Mouse (Mus musculus) kidney, postnatal 25 days (tissue): ENCODE measurements around the gene Prkce.
A peak's percentile ranks its signal among the peaks of the same experiment; 100 is the strongest.

ENCODE experiments used
- DNase-seq, 2 experiments: peaks; one replicate each; pipeline ENCODE4 v3.0.0; 2021; ENCODE audit warnings: mixed read lengths in 2 of 2

The Prkce gene

DNA sequence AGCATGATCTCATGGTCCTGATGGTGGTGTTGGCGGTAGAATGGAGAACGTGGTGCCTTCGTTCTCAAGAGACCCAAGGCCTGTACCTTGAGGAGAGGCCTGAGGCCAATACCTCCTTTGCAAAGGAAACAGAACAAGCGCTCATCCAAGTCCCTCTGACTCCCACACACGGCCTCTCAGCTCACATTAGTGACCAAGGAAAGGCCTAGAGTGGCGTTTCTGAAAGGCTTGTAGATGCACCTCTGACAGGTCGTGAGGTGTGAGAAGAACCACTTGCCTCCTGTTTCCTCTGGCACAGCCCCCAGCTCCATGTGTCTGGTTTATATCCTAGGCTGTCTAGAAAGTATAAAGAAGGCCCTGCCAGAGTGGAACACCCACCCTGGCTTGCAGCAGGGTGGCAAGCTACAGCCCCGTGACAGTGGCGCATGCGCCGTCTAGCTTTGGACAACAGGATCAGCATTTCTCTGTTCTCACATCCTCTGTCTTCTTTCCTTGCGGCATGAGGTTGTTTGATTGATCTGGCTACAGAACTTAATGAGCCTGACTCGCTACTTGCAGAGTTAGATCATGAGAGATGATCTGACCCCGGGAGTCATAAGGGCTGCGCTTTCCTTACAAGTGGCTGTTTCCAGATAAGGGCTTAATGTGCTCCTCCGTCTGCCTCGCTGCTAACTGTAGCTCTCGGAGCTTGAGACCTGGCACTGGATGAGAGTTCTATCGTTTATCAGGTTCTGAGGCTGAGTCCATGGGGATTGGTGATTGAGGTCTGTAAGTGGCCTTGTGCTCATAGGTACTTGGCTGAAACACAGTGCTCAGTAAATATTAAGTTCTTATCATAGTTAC, 136.0 kb downstream of the Prkce start:
- DNase-seq = no peak

DNA sequence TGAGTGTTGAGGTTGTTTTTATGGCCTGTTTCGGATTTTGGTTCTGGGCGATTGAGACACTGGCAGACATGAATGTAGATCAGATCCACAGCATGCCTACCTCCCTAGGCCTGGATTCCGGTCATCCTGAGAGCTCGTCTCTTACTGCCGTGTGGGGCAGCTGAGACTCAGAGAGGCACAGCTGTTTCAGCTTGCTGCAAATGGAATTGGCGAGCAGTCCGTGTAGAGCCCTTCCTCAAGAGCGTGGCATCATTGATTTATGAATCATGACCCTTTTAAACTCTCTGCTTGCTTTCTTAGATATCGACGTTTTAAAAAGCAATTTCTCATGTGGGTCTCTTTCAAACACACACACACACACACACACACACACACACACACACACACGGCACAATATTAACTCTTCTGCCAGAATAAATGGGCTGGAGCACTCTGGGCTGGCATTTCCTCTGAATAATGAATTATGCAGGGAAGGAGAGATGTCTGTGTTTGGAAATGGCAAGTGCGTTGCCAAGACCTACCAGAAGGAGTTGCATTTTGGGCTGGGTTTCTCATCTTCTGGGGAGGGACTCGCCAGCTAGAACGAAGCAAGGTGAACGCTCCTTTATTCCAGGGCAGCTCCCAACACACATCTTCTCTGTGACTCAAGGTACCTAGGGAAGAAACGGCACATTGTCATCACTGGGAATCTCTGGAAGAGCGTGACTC, 137.5 kb downstream of the Prkce start:
- no peak for DNase-seq

DNA sequence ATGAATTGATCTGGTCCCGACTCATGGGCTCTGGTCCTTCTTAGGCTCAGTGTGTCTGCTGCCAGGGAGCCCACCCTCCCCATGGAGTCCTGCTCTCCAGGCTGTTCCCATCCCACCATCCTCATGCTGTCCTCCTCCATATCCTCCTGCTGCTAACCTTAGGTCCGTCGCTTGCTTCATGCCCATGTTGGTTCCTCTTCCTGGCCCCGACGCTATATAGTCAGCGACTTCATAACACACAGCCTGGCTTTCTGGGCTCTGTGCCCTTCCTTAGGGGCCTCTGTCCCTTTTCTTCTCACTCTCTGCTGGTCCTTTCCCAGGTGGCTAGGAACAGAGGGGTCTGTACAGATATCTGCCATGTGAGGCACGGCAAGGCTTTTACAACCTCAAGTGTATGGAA, 138.6 kb downstream of the Prkce start:
- no peak for DNase-seq

DNA sequence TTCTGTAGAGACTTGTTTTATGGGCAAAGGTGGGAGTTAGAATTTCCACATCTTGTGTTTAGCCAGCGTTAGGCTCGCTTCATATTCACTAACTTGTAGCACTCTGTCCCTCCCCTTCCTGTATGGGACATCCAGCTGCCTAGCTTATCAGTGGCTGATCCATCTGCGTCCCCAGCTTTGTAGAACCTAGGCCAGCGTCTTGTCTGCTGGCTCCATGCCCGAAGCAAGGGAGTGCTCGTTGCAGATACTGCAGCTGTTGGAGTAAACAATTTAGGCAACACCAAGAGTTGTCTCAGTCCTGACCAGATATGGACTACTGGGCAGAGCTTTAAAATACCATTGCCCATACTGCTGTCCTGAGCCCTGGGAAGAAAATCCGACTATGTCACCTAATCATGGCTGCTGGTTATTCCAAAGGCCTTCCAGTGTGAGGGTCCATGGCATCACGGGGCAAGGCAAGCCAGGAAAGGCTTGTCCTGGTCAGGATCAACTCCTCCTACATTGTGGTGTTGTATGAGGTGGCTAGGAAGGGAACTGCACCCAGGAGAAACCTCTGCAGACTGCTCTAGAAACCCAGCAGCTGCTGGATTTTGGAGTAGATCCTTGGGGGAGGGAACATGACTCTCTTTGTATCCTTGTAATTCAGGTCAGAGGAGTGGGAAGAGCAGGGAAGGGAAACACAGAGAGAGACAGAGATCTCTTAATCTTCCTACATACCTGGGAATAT, 146.0 kb downstream of the Prkce start:
- DNase-seq = peak; percentile 54 to 65

DNA sequence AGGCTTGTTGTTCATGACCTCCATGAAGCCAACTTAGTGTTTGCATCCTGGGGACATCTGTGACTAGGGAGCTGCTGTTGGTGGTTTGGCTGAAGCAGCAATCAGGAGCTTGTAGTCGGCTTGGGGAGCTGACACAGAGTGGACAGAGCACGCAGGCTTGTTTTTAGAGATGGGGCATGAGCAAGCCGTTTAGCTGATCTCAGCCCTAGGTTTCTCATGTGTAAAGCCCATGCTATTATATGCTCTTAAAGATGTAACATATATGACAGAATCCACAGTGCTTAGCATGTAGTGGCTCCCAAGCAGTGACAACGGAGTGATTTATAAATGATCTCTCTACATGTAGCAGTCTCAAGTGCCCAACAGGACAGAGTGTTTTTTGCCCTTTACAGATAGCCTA, 148.3 kb downstream of the Prkce start:
- DNase-seq = no peak

DNA sequence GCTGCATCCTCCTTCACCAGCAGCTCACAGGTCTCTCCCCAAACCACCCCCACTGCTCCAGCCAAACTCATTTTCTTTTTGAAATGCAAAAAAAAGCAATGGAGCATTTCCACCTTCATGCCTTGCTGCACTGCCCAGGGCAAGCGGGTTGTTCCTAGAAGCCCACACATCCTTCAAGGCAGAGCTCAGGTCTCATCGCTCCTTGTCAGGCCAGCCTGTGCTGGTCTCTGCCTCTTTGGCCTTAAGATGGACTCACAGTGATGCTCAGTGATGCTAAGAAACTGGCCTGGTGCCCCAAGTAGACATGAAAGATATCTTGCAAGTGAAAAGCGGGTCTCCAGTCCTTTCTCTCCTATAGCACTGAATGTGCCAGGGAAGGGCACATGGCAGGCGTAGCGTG, 149.2 kb downstream of the Prkce start:
- DNase-seq = no peak

DNA sequence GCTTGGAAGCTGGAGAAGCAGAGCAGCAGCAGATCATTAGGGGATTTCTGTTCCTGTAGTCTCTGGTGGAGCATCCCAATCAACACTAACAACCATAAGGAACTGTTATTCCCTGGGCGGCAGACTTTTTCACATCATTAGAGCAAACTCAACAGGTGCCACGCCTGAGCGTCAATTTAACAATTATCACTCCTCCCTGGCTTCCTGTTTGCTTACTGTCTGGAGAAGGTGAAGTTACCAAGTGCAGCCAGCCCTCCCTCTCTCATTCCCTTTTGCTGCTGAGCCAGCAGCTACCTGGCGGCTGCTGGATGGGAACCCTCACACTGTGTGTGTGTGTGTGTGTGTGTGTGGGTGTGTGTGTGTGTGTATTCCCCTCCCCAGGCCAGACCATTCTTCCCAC, 149.6 kb downstream of the Prkce start:
- no peak for DNase-seq

DNA sequence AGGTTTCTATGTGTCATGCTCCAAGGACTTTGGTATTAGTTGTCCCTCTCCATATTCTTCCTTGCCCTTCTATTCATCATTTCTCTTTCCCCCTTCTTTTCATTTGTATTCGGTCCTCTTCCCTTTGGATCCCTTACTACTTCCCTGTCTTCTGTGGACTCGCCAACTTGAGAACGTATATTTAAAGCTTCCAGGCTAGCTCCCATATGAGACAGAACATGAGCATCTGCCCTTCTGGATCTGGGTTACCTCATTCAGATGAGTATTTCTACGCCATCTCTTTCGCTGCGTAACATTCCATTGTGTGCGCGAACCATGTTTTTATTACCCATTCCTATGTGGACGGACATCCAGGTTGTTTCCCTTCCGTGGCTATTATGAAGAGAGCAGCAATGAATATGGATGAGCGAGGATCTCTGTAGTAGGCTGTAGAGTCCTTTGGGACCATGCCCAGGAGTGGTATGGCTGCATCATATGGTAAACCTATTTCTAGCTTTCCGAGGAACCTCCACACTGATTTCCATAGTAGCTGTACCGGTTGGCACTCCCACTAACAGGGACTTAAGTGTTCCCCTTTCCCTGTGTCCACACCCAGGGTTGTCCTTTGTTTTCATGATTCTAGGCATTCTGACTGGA, 152.5 kb downstream of the Prkce start:
- no peak for DNase-seq

DNA sequence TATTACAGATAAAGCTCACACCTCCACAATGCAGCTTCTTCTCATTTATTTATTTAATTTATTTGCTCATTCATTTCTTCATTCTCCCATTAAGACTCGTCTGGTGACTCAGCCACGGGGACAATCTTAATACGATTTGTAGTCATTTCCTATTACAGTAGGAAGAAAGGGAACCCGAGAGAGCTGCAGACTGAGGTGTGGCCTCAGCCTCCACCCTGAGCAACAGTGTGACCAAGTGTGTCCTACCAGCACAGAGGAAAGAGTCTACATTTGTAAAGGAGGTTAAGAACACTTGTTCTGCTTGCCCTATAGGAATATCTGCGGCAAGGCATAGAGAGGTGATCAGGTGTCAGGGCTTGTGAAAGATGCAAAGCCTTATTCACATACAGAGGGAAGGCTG, 155.3 kb downstream of the Prkce start:
- no peak for DNase-seq

DNA sequence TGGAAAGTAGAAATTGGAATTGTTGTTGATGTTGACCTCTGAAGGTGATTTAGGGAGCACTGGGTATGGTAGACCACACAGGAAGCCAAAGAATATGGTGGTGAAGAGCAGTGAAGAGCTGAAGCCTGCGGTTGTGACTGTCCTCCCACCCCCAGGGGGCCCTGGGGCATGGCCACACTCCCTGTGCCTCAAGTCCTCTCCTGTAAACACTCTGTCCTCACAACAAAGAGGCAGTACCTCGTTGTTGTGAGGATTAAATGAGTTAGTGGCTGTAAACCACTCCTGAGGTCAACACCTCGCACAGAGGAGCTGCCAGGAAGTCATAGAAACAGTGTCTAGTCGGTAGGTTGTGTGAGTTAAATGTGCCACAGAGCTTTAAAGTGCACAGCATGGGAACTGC, 155.7 kb downstream of the Prkce start:
- DNase-seq = no peak

DNA sequence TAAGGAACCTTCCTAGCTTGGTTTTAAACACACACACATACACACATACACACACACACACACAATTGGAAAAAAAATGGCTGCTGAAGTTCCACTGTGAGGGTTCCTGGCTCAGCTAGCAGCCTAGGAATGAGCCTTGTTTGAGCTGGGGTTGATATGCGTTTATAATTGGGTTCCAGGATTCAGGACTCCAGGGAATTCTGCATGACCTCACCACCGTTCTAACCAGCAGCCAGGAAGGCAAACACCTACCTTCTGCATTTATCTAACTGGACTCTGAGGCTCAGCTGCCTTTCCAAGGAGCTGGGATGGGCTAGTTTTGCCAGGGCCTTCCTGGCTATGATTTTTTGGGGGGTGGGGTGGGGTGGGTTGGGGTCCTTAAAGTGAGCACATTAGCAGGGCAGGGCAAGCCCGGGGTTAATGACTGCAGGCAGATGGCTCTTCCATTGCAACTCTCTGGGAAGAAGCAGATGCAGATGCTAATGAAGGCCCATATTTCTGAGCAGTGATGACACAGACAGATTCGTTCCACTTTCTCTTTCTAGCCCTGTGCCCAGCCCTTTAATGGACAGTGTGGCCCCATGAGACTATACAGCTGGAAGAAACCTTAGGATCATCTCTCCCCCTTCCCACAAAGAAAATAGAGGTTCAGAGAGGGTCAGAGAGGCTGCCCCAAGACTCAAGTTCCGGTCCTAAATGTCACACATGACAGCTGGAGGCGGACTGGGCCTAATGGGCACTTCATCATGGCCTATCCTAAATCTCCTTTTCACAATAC, 156.5 kb downstream of the Prkce start:
- DNase-seq = no peak

DNA sequence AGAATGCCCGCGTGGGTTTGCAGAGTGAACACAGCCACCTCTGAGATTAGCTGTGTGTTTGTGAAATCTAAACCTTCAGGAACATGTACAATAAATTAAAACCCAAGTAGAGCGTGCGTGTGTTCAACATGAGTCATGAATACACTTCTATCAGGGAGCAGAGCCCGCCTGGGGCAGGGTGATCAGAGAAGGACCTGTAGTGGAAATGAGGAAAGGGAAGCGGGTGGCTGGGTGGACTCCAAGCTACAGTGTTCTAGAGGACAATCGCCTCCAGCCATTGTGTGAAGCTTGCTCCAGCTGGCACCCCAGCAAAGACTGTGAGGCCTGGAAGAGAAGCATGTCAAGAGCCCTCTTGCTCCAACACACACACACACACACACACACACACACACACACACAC, 157.2 kb downstream of the Prkce start:
- DNase-seq = peak in 1 of 2 experiments; percentile 39

DNA sequence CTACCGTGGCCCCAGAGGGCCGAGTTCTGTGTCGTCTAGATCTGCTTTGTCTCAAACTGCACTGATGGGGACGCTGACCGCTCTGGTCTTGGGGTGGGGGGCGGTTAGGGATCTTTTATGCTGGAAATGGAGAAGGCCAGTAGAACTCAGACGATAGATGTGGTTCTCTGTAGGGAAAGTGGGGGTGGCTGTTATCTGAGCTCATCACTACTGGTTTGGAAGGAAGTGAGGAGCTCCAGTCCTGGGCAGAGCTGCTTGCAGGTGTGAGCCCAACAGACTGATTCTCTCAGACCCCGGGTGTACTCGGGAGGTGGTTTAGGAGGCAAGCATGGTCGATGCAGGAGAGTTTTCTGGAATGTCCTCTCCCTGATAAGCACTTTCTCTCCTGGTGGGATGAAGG, 157.7 kb downstream of the Prkce start:
- DNase-seq = no peak

DNA sequence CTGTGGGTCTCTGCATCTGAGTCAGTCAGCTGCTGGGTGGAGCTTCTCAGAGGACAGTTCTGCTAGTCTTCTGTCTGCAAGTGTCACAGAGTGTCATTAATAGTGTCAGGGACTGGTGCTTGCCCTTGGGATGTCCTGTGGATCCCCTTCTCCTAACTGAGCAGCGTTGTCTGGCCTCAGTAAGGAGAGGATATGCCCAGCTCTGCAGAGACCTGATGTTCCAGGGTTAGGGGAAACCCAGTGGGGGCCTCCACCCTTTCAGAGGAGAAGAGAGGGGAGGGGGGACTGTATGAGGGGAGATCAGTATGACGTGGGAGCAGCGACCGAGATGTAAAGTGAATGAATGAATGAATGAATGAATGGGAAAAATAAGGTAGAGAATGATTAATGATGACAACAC, 160.4 kb downstream of the Prkce start:
- DNase-seq = no peak

DNA sequence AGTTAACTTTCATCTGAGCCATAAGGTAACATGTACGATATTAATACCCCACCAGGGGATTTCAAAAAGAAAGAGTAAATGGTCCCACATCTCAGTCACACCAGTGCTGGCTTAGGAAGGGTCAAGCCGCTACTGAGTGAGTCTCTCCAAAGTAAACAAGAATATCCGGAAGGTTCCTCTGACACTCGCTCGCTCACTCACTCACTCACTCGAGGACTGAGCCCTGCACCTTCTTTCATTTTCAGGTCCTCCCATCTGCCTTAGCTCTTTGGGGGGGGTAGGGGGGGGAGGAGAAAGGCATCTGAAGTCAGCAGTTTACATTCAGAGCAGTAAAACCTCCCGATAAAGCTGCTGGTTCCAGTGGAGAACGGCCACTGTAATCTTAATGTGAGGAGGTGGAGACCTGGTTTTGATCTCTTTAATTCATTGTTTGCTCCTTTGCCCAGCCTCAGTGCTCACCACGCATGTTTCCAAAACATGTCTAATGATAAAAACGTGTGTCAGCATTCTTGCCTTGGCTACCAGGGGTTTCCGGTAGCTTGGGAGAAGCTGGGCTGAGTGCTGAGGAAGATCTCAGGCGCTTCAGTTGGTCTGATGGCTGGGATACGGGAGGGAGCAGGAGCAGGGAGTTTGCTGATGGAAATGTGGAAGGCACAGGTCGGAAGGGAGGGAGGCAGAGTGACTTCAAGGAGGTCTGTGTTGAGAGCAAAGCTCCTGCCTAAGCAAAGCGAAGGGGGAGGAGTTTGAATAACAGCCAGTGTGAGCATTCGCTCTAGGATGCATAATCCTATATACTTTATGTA, 161.9 kb downstream of the Prkce start:
- DNase-seq = no peak

DNA sequence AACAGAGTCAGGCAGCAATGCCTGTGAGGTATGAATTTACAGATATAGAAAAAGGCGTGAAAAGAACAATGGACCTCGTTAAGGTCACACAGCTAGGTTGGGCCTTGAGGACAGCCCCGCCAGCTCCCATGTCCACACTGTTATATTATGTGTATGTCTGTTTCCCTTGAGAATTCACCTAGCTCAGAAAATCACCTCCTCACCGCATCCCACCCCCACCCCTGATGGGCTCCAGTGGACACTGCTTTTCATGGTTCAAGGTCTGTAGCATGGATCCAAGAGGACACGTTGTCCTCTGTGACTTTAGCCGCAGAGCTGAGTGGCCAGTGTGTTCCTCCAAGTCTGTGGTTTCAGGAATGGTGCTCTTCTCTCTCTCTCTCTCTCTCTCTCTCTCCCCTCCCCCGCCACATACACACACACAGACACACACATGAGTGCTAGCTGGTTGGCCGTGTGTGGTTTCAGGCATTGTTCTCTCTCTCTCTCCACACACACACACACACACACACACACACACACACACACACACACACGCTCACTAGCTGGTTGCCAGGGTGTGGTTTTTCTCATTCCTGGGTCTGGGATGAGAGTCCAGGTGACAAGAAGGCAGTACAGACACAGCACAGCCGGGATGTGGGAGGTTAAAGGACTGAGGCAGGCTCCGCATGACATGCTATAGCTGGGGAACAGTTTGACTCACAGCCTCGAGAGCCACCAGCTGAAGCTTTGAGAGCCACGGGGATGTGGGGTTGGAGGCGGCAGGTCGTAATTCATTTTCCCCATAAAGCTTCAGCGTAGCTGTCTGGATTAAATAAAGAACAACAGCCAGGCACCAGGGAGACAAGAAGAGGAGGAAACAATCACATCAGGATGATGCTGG, 162.7 kb downstream of the Prkce start:
- no peak for DNase-seq

DNA sequence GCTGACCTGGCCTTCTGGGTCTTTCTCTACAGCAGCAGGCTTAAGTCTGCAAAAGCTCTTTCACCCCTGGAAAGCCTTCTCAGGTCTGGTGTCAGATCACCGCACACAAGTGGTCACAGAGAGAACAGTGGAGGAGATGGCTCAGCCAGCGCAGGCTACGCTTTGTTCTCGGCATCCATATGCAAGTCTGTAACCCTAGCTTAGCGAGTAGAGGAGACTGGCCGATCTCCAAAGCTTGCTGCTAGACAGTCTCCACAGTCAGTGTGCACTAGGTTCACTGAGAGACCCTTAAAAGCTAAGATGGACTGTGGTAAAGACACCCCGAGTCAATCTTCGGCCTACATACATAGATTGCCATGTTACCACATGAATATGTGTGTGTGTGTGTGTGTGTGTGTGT, 164.2 kb downstream of the Prkce start:
- DNase-seq = no peak

DNA sequence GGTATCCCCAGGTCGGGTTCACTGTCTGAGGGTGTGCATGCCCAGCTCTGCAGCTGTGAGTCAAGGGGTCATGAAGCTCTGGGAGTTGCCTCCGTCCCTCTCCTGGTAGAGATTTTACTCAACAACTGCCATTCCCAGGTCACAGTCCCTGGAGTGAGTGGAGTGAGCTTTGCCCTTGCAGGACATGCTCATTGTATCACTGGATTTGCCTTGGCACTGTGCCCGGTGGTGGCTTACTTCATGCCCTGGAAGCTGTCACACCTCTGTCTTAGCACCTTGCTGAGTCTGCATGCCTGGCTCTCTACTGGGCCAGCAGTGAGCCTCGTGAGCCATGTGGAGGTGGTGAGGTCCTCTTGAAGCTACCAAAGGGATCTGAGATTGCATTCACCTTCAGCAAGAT, 167.4 kb downstream of the Prkce start:
- DNase-seq = peak; percentile 89 to 93

DNA sequence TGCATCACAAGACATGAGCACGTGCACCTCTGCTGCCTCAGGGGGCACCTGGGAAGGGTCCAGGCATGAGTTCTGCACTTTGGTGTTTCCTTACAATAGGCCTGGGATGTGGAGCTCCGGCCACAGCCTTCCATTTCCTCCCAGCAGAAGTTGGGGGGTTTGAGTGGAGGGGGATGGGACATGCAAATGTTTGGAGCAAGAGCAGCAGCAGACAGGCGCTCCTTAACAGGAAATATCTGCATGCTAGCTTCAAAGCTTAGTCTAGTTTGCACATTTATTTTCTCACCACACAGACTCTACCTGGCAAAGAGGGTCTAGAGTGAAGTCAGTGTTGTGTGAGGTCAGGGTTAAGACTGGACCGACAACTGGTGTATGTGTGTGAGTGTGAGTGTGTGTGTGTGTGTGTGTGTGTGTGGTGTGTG, 169.1 kb downstream of the Prkce start:
- peak; percentile 44 to 70 for DNase-seq

DNA sequence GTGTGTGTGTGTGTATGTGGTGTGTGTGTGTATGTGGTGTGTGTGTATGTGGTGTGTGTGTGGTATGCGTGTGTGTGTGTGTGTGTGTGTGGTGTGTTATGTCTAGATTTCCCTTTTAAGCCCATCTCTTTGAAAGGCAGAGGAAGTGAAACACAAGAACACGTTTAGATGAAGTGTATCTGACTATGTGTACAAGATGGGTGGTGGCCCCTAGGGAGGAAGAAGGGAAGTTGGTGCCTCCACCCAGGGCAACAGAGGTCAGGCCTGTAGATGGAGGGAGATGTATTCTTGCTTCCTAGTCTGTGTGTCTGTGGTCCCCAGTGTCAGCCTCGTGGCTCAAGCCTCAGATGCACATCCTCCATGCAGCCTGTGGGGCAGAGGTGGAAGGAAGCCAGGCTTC, 169.5 kb downstream of the Prkce start:
- peak; percentile 47 to 76 for DNase-seq
